Mouse (Mus musculus) hindbrain, embryonic 13.5 days (tissue): Measurements from ENCODE around the gene L3mbtl4. TPM values are rescaled to one million over a fixed set of nuclear protein-coding genes. Genes with fewer than 3 reads are reported as not detected.

Experiments used
- ATAC-seq: fragments of 200-750 bp; cut with Nextera tagmentation; 2 replicates; pipeline ENCODE4 v1.8.0; 2017; ENCODE audit warnings: moderate TSS enrichment; ENCODE audit not compliant: low FRiP score
- H3K27ac ChIP-seq: fragments of 300-500 bp; sonication (generic); 2 replicates; pipeline ENCODE4 v1.5.1; 2015; ENCODE audit warnings: inconsistent platforms, mild to moderate bottlenecking, moderate library complexity
- H3K27me3 ChIP-seq: fragments of 300-500 bp; sonication (generic); 2 replicates; pipeline ENCODE4 v1.6.1; 2015; ENCODE audit warnings: mild to moderate bottlenecking, inconsistent platforms
- H3K36me3 ChIP-seq: fragments of 300-500 bp; sonication (generic); 2 replicates; pipeline ENCODE4 v1.6.1; 2015; ENCODE audit warnings: mild to moderate bottlenecking, inconsistent platforms
- H3K4me1 ChIP-seq: fragments of 300-500 bp; sonication (generic); replicated peaks from 2 replicates; pipeline ENCODE4 v1.6.1; 2015; ENCODE audit warnings: inconsistent platforms
- H3K4me2 ChIP-seq: fragments of 300-500 bp; sonication (generic); 2 replicates; pipeline ENCODE4 v1.6.1; 2015; ENCODE audit warnings: inconsistent platforms, mild to moderate bottlenecking, moderate library complexity
- H3K4me3 ChIP-seq: fragments of 300-500 bp; sonication (generic); 2 replicates; pipeline ENCODE4 v1.5.1; 2015; ENCODE audit warnings: mild to moderate bottlenecking, inconsistent platforms
- H3K9ac ChIP-seq: fragments of 300-500 bp; sonication (generic); 2 replicates; pipeline ENCODE4 v1.6.1; 2015; ENCODE audit warnings: mild to moderate bottlenecking, inconsistent platforms
- H3K9me3 ChIP-seq: fragments of 300-500 bp; sonication (generic); 2 replicates; pipeline ENCODE4 v1.6.1; 2016; ENCODE audit warnings: inconsistent platforms
- WGBS: fragments of 180-500 bp; shearing (Covaris S2); methylation state at CpG from one replicate; pipeline ENCODE4 v1.1.7; 2015; 5-methylcytosine and 5-hydroxymethylcytosine counted together
- polyA plus RNA-seq: library from polyadenylated mRNA; unstranded; fragments of >200 nt; fragmentation: Nextera tagmentation; extraction: Ambion mirVana; gene quantifications from 2 replicates; pipeline ENCODE4 v1.2.1, GENCODE M21; 2015

Gene L3mbtl4
- polyA plus RNA-seq, 1 experiment from 2014 or later, result 1.8 TPM

- H3K9ac ChIP-seq, result no peak overlapping the region
- no peak overlapping the region for H3K4me2 ChIP-seq
- no peak for ATAC-seq
- no peaks in the 10 kb centered on the region for H3K27me3 ChIP-seq
- no peak overlapping the region for H3K4me3 ChIP-seq
- no peak overlapping the region for H3K27ac ChIP-seq
- WGBS, result 82% methylated on average over 4 of the region's 4 CpGs
- H3K36me3 ChIP-seq, result no peaks in the 10 kb centered on the region
- H3K9me3 ChIP-seq, result no peaks in the 10 kb centered on the region
- no peaks in the 10 kb centered on the region for H3K4me1 ChIP-seq
Measured at GRCm38 (mm10) chr17:68602744-68603143, 329.1 kb downstream of the L3mbtl4 start.

GRCm38 (mm10) chr17:68607691-68608090 is 334.1 kb downstream of the L3mbtl4 start:
- H3K9me3 ChIP-seq, result no peaks in the 10 kb centered on the region
- no peak for ATAC-seq
- H3K4me1 ChIP-seq, result peaks cover 9% of the 10 kb centered on the region
- no peak overlapping the region for H3K27ac ChIP-seq
- no peak overlapping the region for H3K9ac ChIP-seq
- no peaks in the 10 kb centered on the region for H3K27me3 ChIP-seq
- H3K36me3 ChIP-seq, result no peaks in the 10 kb centered on the region
- WGBS, result 56% methylated on average over 6 of the region's 6 CpGs
- H3K4me2 ChIP-seq, result no peak overlapping the region
- H3K4me3 ChIP-seq, result no peak overlapping the region

- Histone ChIP-seq H3K9me3 (no peaks in the 10 kb centered on the region), H3K27ac (peak overlapping the region; percentile 41; the same call in 1 of the 2 replicates), H3K4me2 (no peak overlapping the region), H3K27me3 (no peaks in the 10 kb centered on the region), H3K36me3 (no peaks in the 10 kb centered on the region), H3K4me1 (peaks cover 9% of the 10 kb centered on the region), H3K4me3 (no peak overlapping the region), H3K9ac (no peak overlapping the region)
- 50% methylated on average over 6 of the region's 6 CpGs for WGBS
- peak; percentile 79 for ATAC-seq
Measured at GRCm38 (mm10) chr17:68611247-68611646, 337.6 kb downstream of the L3mbtl4 start.

GRCm38 (mm10) chr17:68625281-68625680 is 351.7 kb downstream of the L3mbtl4 start:
- Histone ChIP-seq H3K4me3 (no peak overlapping the region), H3K4me2 (no peak overlapping the region), H3K27me3 (no peaks in the 10 kb centered on the region), H3K36me3 (no peaks in the 10 kb centered on the region), H3K9me3 (no peaks in the 10 kb centered on the region), H3K9ac (no peak overlapping the region), H3K4me1 (peaks cover 2% of the 10 kb centered on the region; the same call in 1 of the 2 replicates), H3K27ac (no peak overlapping the region)
- WGBS, result 84% methylated on average over 4 of the region's 4 CpGs
- no peak for ATAC-seq

GRCm38 (mm10) chr17:68629631-68630426 is 356.2 kb downstream of the L3mbtl4 start:
- no peak overlapping the region for H3K27ac ChIP-seq
- 78% methylated on average over 7 of the region's 7 CpGs for WGBS
- H3K9me3 ChIP-seq, result no peaks in the 10 kb centered on the region
- no peak for ATAC-seq
- no peaks in the 10 kb centered on the region for H3K36me3 ChIP-seq
- H3K4me3 ChIP-seq, result no peak overlapping the region
- no peaks in the 10 kb centered on the region for H3K27me3 ChIP-seq
- no peak overlapping the region for H3K9ac ChIP-seq
- H3K4me1 ChIP-seq, result no peaks in the 10 kb centered on the region
- no peak overlapping the region for H3K4me2 ChIP-seq

GRCm38 (mm10) chr17:68631396-68631795 is 357.8 kb downstream of the L3mbtl4 start:
- Histone ChIP-seq H3K27ac (no peak overlapping the region), H3K4me2 (no peak overlapping the region), H3K9me3 (no peaks in the 10 kb centered on the region), H3K9ac (no peak overlapping the region), H3K4me1 (no peaks in the 10 kb centered on the region), H3K36me3 (no peaks in the 10 kb centered on the region), H3K4me3 (no peak overlapping the region), H3K27me3 (no peaks in the 10 kb centered on the region)
- 90% methylated on average over 8 of the region's 8 CpGs for WGBS
- no peak for ATAC-seq

- 80% methylated on average over 6 of the region's 6 CpGs for WGBS
- no peaks in the 10 kb centered on the region for H3K4me1 ChIP-seq
- no peaks in the 10 kb centered on the region for H3K27me3 ChIP-seq
- no peak overlapping the region for H3K4me2 ChIP-seq
- no peak overlapping the region for H3K27ac ChIP-seq
- no peaks in the 10 kb centered on the region for H3K9me3 ChIP-seq
- no peak for ATAC-seq
- H3K36me3 ChIP-seq, result no peaks in the 10 kb centered on the region
- no peak overlapping the region for H3K4me3 ChIP-seq
- H3K9ac ChIP-seq, result no peak overlapping the region
Measured at GRCm38 (mm10) chr17:68640187-68640586, 366.6 kb downstream of the L3mbtl4 start.

- Histone ChIP-seq H3K9ac (no peak overlapping the region), H3K36me3 (no peaks in the 10 kb centered on the region), H3K4me3 (no peak overlapping the region), H3K27me3 (no peaks in the 10 kb centered on the region), H3K27ac (no peak overlapping the region), H3K9me3 (no peaks in the 10 kb centered on the region), H3K4me1 (no peaks in the 10 kb centered on the region), H3K4me2 (no peak overlapping the region)
- no peak for ATAC-seq
- WGBS, result 83% methylated on average over 5 of the region's 5 CpGs
Measured at GRCm38 (mm10) chr17:68642521-68643088, 369.0 kb downstream of the L3mbtl4 start.

- H3K4me1 ChIP-seq, result no peaks in the 10 kb centered on the region
- no peaks in the 10 kb centered on the region for H3K9me3 ChIP-seq
- 77% methylated on average over 1 of the region's 1 CpGs for WGBS
- no peak overlapping the region for H3K27ac ChIP-seq
- no peaks in the 10 kb centered on the region for H3K27me3 ChIP-seq
- H3K9ac ChIP-seq, result no peak overlapping the region
- no peak overlapping the region for H3K4me3 ChIP-seq
- H3K4me2 ChIP-seq, result no peak overlapping the region
- ATAC-seq, result no peak
- H3K36me3 ChIP-seq, result no peaks in the 10 kb centered on the region
Measured at GRCm38 (mm10) chr17:68666528-68666927, 392.9 kb downstream of the L3mbtl4 start.

GRCm38 (mm10) chr17:68672088-68672504 is 398.5 kb downstream of the L3mbtl4 start:
- peak; percentile 43 for ATAC-seq
- no peak overlapping the region for H3K4me2 ChIP-seq
- no peak overlapping the region for H3K9ac ChIP-seq
- H3K27ac ChIP-seq, result no peak overlapping the region
- no peaks in the 10 kb centered on the region for H3K27me3 ChIP-seq
- H3K36me3 ChIP-seq, result no peaks in the 10 kb centered on the region
- H3K9me3 ChIP-seq, result no peaks in the 10 kb centered on the region
- no peak overlapping the region for H3K4me3 ChIP-seq
- H3K4me1 ChIP-seq, result no peaks in the 10 kb centered on the region
- 43% methylated on average over 7 of the region's 7 CpGs for WGBS

GRCm38 (mm10) chr17:68710701-68711100 is 437.1 kb downstream of the L3mbtl4 start:
- Histone ChIP-seq H3K27me3 (no peaks in the 10 kb centered on the region), H3K9ac (no peak overlapping the region), H3K4me3 (no peak overlapping the region), H3K4me2 (no peak overlapping the region), H3K9me3 (no peaks in the 10 kb centered on the region), H3K36me3 (no peaks in the 10 kb centered on the region), H3K27ac (no peak overlapping the region), H3K4me1 (no peaks in the 10 kb centered on the region)
- 83% methylated on average over 5 of the region's 5 CpGs for whole genome bisulfite sequencing
- no peak for ATAC-seq

GRCm38 (mm10) chr17:68711350-68711749 is 437.8 kb downstream of the L3mbtl4 start:
- H3K27ac ChIP-seq, result no peak overlapping the region
- H3K4me2 ChIP-seq, result no peak overlapping the region
- no peak overlapping the region for H3K9ac ChIP-seq
- no peaks in the 10 kb centered on the region for H3K36me3 ChIP-seq
- no peaks in the 10 kb centered on the region for H3K27me3 ChIP-seq
- H3K9me3 ChIP-seq, result no peaks in the 10 kb centered on the region
- ATAC-seq, result no peak
- H3K4me1 ChIP-seq, result no peaks in the 10 kb centered on the region
- no peak overlapping the region for H3K4me3 ChIP-seq
- WGBS, result 84% methylated on average over 3 of the region's 3 CpGs

GRCm38 (mm10) chr17:68748296-68748695 is 474.7 kb downstream of the L3mbtl4 start:
- ATAC-seq, result no peak
- Histone ChIP-seq H3K36me3 (no peaks in the 10 kb centered on the region), H3K4me2 (no peak overlapping the region), H3K9me3 (no peaks in the 10 kb centered on the region), H3K4me3 (no peak overlapping the region), H3K27me3 (no peaks in the 10 kb centered on the region), H3K27ac (no peak overlapping the region), H3K9ac (no peak overlapping the region), H3K4me1 (no peaks in the 10 kb centered on the region; the same call in 1 of the 2 replicates)
- WGBS, result 59% methylated on average over 1 of the region's 1 CpGs
